In the genomic region with DNA sequence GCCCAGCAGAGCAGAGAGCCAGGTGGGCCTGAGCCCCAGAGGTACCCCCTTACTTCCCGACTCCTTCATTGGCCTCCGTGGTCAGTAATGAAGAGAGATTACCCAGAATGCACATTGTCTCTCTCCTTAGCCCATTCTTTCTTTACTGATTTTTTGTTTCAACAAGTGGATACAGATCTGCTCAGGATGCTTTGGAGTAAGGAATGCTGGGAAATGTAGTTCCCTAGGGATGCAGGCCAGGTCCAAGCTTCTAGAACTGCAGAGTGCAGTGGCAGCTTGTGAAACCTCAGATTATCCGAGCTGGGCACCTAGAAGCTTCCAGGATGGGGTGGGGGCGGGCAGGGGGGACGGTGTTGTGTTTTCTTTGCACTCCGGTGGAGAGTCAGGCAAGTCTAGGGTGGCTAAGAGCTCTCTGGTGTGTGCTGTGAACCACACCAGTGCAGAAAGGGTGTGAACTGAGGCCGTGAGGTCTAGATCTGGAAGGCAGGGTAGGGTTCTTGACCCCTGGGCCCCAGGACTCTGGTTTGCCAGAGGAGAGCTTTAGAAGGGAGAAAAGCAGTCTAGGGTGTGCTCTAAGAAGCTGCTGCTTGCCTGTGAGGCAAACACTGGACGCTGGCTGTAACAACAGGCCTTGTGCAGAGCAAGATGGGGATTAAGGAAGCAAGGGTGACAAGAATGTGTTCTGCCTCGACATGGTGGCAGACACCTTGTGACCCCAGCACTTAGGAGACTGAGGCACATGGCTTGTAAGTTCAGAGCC, we compare ENCODE assay signal across 27 mouse cellular contexts. TPM values are rescaled to one million over a fixed set of nuclear protein-coding genes. Genes with fewer than 3 reads are reported as not detected.
"Had no signal": no experiment of that assay in that cellular context is flagged by ENCODE, and none has a peak within 500 bp of the region (broad histone marks: within the 10 kb centered on the region; RNA-seq: fewer than 3 reads in every experiment).

No protein-coding gene starts in this region.

- H3K27me3 ChIP-seq: heart, embryonic 12.5 days; hindbrain, embryonic 13.5 days; hindbrain, embryonic 15.5 days; kidney, embryonic 15.5 days; limb, embryonic 13.5 days; limb, embryonic 15.5 days had no signal

- H3K36me3 ChIP-seq: hindbrain, embryonic 15.5 days had no signal

- H3K27ac ChIP-seq: heart, embryonic 10.5 days; hindbrain, embryonic 13.5 days; hindbrain, embryonic 15.5 days; hindbrain, postnatal 0 days; kidney, embryonic 15.5 days; kidney, postnatal 0 days; limb, embryonic 13.5 days; limb, embryonic 15.5 days had no signal

- ATAC-seq: hindbrain, postnatal 0 days; intestine, embryonic 16.5 days had no signal

- DNase-seq: gastrocnemius, postnatal 14 days; gastrocnemius, postnatal 36 days; heart, adult 18-20 months; heart, postnatal 10 days; kidney, adult 11 months; kidney, adult 2 months; kidney, adult 9 months; kidney, postnatal 14 days; kidney, postnatal 36 days; layer of hippocampus, adult 9-11 months; layer of hippocampus, postnatal 36 days; left cerebral cortex, postnatal 4 days had no signal

- H3K4me2 ChIP-seq: heart, embryonic 12.5 days; hindbrain, embryonic 13.5 days; hindbrain, embryonic 15.5 days; kidney, embryonic 15.5 days; limb, embryonic 13.5 days; limb, embryonic 15.5 days had no signal

- H3K4me3 ChIP-seq: heart, embryonic 10.5 days; heart, embryonic 12.5 days; hindbrain, embryonic 13.5 days; hindbrain, embryonic 15.5 days; kidney, embryonic 15.5 days; limb, embryonic 13.5 days; limb, embryonic 15.5 days had no signal

- H3K9me3 ChIP-seq: heart, embryonic 10.5 days; heart, embryonic 12.5 days; hindbrain, embryonic 13.5 days; hindbrain, embryonic 15.5 days; kidney, embryonic 15.5 days; limb, embryonic 13.5 days; limb, embryonic 15.5 days had no signal

- H3K9ac ChIP-seq: heart, embryonic 12.5 days; hindbrain, embryonic 13.5 days; hindbrain, embryonic 15.5 days; kidney, embryonic 15.5 days; limb, embryonic 13.5 days; limb, embryonic 15.5 days had no signal

- H3K4me1 ChIP-seq: heart, embryonic 12.5 days; hindbrain, embryonic 13.5 days; hindbrain, embryonic 15.5 days; kidney, embryonic 15.5 days; limb, embryonic 13.5 days had no signal

RNA-seq across cellular contexts. Expression of a gene that starts 14.3 kb away (rescaled TPM):
- total RNA-seq: gastrocnemius, postnatal 14 days; gastrocnemius, postnatal 36 days; heart, postnatal 10 days; heart, postnatal 25 days; hematopoietic stem cell, adult 5-6 weeks had no signal

RNA-seq across cellular contexts. Expression of a gene that starts 19.7 kb away (rescaled TPM):
- total RNA-seq: hematopoietic stem cell, adult 5-6 weeks had no signal

RNA-seq across cellular contexts. Expression of a gene that starts 45.7 kb away (rescaled TPM):
- total RNA-seq: hematopoietic stem cell, adult 5-6 weeks; layer of hippocampus, postnatal 36 days; liver, adult 2 months had no signal
- polyA plus RNA-seq: intestine, embryonic 14.5 days; kidney, adult 2 months; large intestine, adult 2 months; liver, adult 2 months had no signal
